Mouse (Mus musculus) kidney, adult 2 months (tissue): ENCODE measurements around the gene Gm20696. TPM values are rescaled to one million over a fixed set of nuclear protein-coding genes. Genes with fewer than 3 reads are reported as not detected.

Experiments used
- DNase-seq: peaks from one replicate; pipeline ENCODE4 v3.0.0; 2021
- H3K27ac ChIP-seq: fragments of 200-500 bp; 2 replicates; pipeline ENCODE4 v1.5.1; 2012; ENCODE audit warnings: low read depth, low read length, control low read depth, inconsistent platforms; ENCODE audit not compliant: insufficient read depth
- H3K27me3 ChIP-seq: fragments of 200-500 bp; replicated peaks from 2 replicates; pipeline ENCODE4 v1.6.1; 2012; ENCODE audit warnings: mild to moderate bottlenecking, moderate library complexity, low read length, inconsistent platforms; ENCODE audit not compliant: control insufficient read depth, insufficient read depth
- H3K36me3 ChIP-seq: fragments of 200-500 bp; 2 replicates; pipeline ENCODE4 v1.6.1; 2012; ENCODE audit warnings: mild to moderate bottlenecking, moderate library complexity, low read length, inconsistent platforms; ENCODE audit not compliant: control insufficient read depth, insufficient read depth
- H3K4me1 ChIP-seq: fragments of 200-500 bp; 2 replicates; pipeline ENCODE4 v1.6.1; 2011; ENCODE audit warnings: low read length; ENCODE audit not compliant: control insufficient read depth, insufficient read depth
- H3K4me3 ChIP-seq: fragments of 200-500 bp; 2 replicates; pipeline ENCODE4 v1.5.1; 2011; ENCODE audit warnings: mild to moderate bottlenecking, low read depth, low read length, control low read depth; ENCODE audit not compliant: insufficient read depth
- CTCF ChIP-seq: fragments of 200-500 bp; conservative IDR thresholded peaks from 2 replicates; pipeline ENCODE4 v1.5.1; 2011; ENCODE audit warnings: low read depth, mild to moderate bottlenecking, control low read depth, low read length, moderate library complexity, mixed read lengths; ENCODE audit not compliant: insufficient read depth, insufficient read length
- POLR2A ChIP-seq: fragments of 200-500 bp; IDR thresholded peaks from one replicate; pipeline ENCODE4 v1.6.1; 2011; ENCODE audit warnings: low read depth, low read length, control low read depth
- WGBS: fragments of 180-500 bp; shearing (Covaris S2); methylation state at CpG from one replicate; pipeline ENCODE4 v1.1.7; 2018; 5-methylcytosine and 5-hydroxymethylcytosine counted together
- polyA plus RNA-seq: library from polyadenylated mRNA; depleted of rRNA; stranded (reverse); fragments of >200 nt; gene quantifications from 2 replicates; pipeline ENCODE4 v1.2.3, GENCODE M21; 2012

The Gm20696 gene
- polyA plus RNA-seq, 1 experiment = 0.31 TPM

- no peak overlapping the region for H3K4me3 ChIP-seq
- 78% methylated on average over 6 of the region's 6 CpGs for WGBS
- no peaks in the 10 kb centered on the region for H3K27me3 ChIP-seq
- H3K4me1 ChIP-seq = peaks cover 19% of the 10 kb centered on the region
- H3K27ac ChIP-seq = no peak overlapping the region
- no peaks in the 10 kb centered on the region for H3K36me3 ChIP-seq
- no peak for DNase-seq
- TF ChIP-seq CTCF (no peak), POLR2A (no peak)
Measured at GRCm38 (mm10) chr6:99274222-99274621, 392.4 kb downstream of the Gm20696 start.

DNA sequence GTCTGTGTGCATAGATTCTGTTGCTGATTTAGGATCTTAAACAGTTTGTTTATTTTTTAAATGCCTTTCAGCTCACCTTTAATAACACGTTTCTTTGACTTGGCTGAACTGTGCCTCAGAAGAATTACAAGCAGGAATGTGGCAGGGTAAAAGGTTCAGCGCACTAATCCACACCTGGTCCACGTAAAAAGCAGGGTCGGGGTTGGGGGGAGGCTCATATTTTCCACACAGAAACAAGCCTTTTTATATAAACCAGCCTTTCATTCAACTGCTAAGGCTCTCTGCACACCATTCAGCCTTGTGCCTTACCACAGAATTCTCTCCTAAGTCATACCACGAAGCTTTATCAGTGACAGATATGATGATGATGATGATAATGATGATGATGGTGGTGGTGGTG, 393.4 kb downstream of the Gm20696 start:
- 58% methylated on average over 5 of the region's 5 CpGs for WGBS

DNA sequence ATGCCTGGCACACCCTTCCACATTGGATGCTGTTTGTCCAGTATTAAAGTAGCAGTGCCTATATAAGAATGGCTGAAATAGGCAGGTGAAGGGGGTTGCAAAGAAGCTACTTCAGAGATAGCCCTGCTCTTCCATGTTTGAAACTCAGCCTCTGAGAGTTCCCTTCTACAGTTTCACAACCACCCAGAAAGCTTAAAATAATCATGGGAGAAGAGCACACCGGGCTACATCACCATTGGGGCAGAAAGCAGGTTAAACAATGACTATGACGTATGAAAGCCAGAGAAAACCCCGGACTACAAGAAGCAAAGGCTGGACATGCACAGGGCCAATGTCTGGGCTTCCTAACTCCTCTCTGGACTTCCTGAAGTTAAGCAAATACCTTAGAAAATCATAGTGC, 394.4 kb downstream of the Gm20696 start:
- WGBS = 39% methylated on average over 3 of the region's 3 CpGs
- H3K4me1 ChIP-seq = peaks cover 19% of the 10 kb centered on the region
- DNase-seq = peak; percentile 41

More for the DNA sequence above, 393.4 kb downstream of the Gm20696 start:
- Histone ChIP-seq H3K27me3 (no peaks in the 10 kb centered on the region), H3K27ac (no peak overlapping the region), H3K36me3 (no peaks in the 10 kb centered on the region), H3K4me1 (peaks cover 19% of the 10 kb centered on the region), H3K4me3 (no peak overlapping the region)
- TF ChIP-seq CTCF = no peak
- no peak for TF ChIP-seq POLR2A
- DNase-seq = no peak

GRCm38 (mm10) chr6:99271741-99272140, 394.9 kb downstream of the Gm20696 start:
- DNase-seq = peak; percentile 56
- H3K27me3 ChIP-seq = no peaks in the 10 kb centered on the region
- peaks cover 19% of the 10 kb centered on the region for H3K4me1 ChIP-seq
- H3K36me3 ChIP-seq = no peaks in the 10 kb centered on the region
- TF ChIP-seq CTCF (no peak), POLR2A (no peak)
- WGBS = 56% methylated on average over 7 of the region's 7 CpGs
- no peak overlapping the region for H3K27ac ChIP-seq
- no peak overlapping the region for H3K4me3 ChIP-seq

More for the DNA sequence above, 394.4 kb downstream of the Gm20696 start:
- no peaks in the 10 kb centered on the region for H3K27me3 ChIP-seq
- H3K4me3 ChIP-seq = no peak overlapping the region
- no peaks in the 10 kb centered on the region for H3K36me3 ChIP-seq
- no peak for TF ChIP-seq POLR2A
- no peak for TF ChIP-seq CTCF
- H3K27ac ChIP-seq = no peak overlapping the region

GRCm38 (mm10) chr6:99269921-99270320, 396.7 kb downstream of the Gm20696 start:
- WGBS = 73% methylated on average over 6 of the region's 6 CpGs
- DNase-seq = no peak
- Histone ChIP-seq H3K4me3 (no peak overlapping the region), H3K36me3 (no peaks in the 10 kb centered on the region), H3K27me3 (no peaks in the 10 kb centered on the region), H3K4me1 (peaks cover 19% of the 10 kb centered on the region), H3K27ac (no peak overlapping the region)
- TF ChIP-seq CTCF (no peak), POLR2A (no peak)

- TF ChIP-seq POLR2A (no peak), CTCF (no peak)
- 83% methylated on average over 20 of the region's 20 CpGs for WGBS
Measured at GRCm38 (mm10) chr6:99268171-99269061, 398.2 kb downstream of the Gm20696 start.

DNA sequence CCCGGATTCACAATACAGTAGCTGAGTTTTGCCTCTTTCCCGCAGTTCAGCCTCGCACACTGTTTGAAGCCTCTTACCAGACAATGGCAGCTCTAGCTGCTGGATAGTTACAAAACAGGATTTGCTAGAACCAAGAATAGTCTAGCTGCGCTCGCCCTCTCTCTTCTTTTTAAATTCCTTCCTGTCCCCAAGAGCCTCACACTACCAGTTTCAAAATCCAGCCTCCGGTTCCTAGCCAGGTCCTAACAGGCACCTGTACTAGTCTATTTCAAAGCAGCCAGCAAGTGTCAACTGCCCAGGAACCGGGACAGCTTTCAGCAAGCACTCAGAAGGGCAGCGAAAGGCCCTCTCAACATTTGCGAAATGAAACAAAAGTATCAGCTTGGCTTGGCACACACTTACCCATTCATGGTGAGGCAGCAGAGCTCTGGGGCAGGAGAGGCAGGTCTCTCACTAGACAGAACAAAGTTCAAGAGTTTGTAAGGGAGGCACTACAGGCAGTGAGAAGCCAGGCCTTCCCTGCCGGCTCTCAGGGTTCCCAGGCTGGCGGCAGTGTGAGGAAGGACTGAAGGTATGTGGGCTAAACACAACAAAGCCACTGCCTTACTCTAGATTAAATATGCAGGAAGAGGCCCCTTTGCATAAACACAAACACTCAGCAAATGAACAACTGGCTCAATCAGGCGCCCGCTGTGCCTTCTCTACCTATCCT, 400.5 kb downstream of the Gm20696 start:
- TF ChIP-seq POLR2A (no peak), CTCF (no peak)
- H3K4me1 ChIP-seq = peaks cover 5% of the 10 kb centered on the region; the same call in 1 of the 2 replicates
- H3K27ac ChIP-seq = no peak overlapping the region; the same call in 1 of the 2 replicates
- H3K36me3 ChIP-seq = no peaks in the 10 kb centered on the region
- H3K27me3 ChIP-seq = no peaks in the 10 kb centered on the region
- WGBS = 32% methylated on average over 13 of the region's 13 CpGs
- peak; percentile 80 for DNase-seq
- peak overlapping the region; percentile 33 for H3K4me3 ChIP-seq

More at GRCm38 (mm10) chr6:99268171-99269061, 398.2 kb downstream of the Gm20696 start:
- Histone ChIP-seq H3K27ac (no peak overlapping the region), H3K27me3 (no peaks in the 10 kb centered on the region), H3K36me3 (no peaks in the 10 kb centered on the region), H3K4me3 (no peak overlapping the region), H3K4me1 (peaks cover 19% of the 10 kb centered on the region)
- DNase-seq = no peak
